Comparison of ENCODE assay signal across 14 mouse cellular contexts in the genomic region with DNA sequence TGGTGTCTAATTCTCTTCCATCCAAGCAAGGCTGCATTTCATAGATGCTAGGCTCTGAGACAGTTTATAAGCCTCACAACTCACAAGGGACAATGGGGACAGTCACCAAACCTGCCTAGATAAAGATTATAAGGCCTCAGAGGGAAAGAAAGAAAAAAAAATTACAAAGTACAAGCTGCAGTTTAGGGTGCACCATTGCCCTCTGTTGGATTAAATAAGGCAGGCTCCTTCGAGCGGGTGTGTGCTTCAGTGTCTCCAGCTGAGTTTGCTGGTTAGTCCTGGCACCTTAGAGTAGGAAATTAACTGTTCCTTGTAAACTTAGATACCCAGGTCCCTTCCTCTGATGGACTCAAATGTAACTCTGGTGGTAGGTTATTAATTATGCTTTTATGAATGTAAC. TPM values are rescaled to one million over a fixed set of nuclear protein-coding genes. Genes with fewer than 3 reads are reported as not detected.
DNase-seq lines count a peak whose midpoint lies in the region; ATAC-seq and TF ChIP-seq lines count a peak whose summit lies in the region.
"Had no signal": no experiment of that assay in that cellular context is flagged by ENCODE, and none has a peak within 500 bp of the region (broad histone marks: within the 10 kb centered on the region; RNA-seq: fewer than 3 reads in every experiment).

No protein-coding gene starts in this region.

- DNase-seq in forebrain, postnatal 0 days = peak; percentile 71
- DNase-seq in liver, postnatal 0 days = no peak
- peak; percentile 65 for DNase-seq in CD4-positive helper T cell, adult 2 months (ENCODE audit: low read depth, low spot score)
- no peak for DNase-seq in ovary, postnatal 10 days (ENCODE audit: low spot score)
- DNase-seq: layer of hippocampus, adult 9-11 months had no signal

- no peak overlapping the region for H3K4me3 ChIP-seq in forebrain, postnatal 0 days (ENCODE audit: low read depth, low read length)
- H3K4me3 ChIP-seq in forebrain, embryonic 15.5 days = no peak overlapping the region
- no peak overlapping the region for H3K4me3 ChIP-seq in liver, postnatal 0 days (ENCODE audit: low read depth, low read length)
- H3K4me3 ChIP-seq in liver, embryonic 12.5 days = no peak overlapping the region
- H3K4me3 ChIP-seq in heart, embryonic 12.5 days = no peak overlapping the region
- H3K4me3 ChIP-seq: embryonic facial prominence, embryonic 10.5 days; forebrain, embryonic 13.5 days; hindbrain, embryonic 15.5 days; neural tube, embryonic 15.5 days had no signal

- no peaks in the 10 kb centered on the region for H3K36me3 ChIP-seq in forebrain, postnatal 0 days (ENCODE audit: insufficient read depth)
- no peaks in the 10 kb centered on the region for H3K36me3 ChIP-seq in forebrain, embryonic 15.5 days
- H3K36me3 ChIP-seq in liver, postnatal 0 days (replicated peaks; ENCODE audit: insufficient read depth, low read length) = no peaks in the 10 kb centered on the region
- H3K36me3 ChIP-seq in liver, embryonic 12.5 days = no peaks in the 10 kb centered on the region
- H3K36me3 ChIP-seq in heart, embryonic 12.5 days = no peaks in the 10 kb centered on the region
- H3K36me3 ChIP-seq: embryonic facial prominence, embryonic 10.5 days; hindbrain, embryonic 15.5 days; neural tube, embryonic 15.5 days had no signal

- TF ChIP-seq CTCF in forebrain, postnatal 0 days (IDR thresholded peaks at IDR 0.05; ENCODE audit: low read depth) = peak; percentile 72
- peak; percentile 48 for TF ChIP-seq CTCF in liver, postnatal 0 days (IDR thresholded peaks at IDR 0.05; ENCODE audit: low read depth)

- WGBS in forebrain, postnatal 0 days = 45% methylated on average over 2 of the region's 2 CpGs
- WGBS in forebrain, embryonic 15.5 days = 59% methylated on average over 2 of the region's 2 CpGs
- WGBS in liver, postnatal 0 days (ENCODE audit: insufficient replicate concordance) = 40% methylated on average over 2 of the region's 2 CpGs
- WGBS in liver, embryonic 12.5 days (ENCODE audit: insufficient replicate concordance) = 48% methylated on average over 2 of the region's 2 CpGs
- WGBS in heart, embryonic 12.5 days = 64% methylated on average over 2 of the region's 2 CpGs

- H3K9me3 ChIP-seq in forebrain, postnatal 0 days (ENCODE audit: low read length) = no peaks in the 10 kb centered on the region
- H3K9me3 ChIP-seq in forebrain, embryonic 15.5 days = no peaks in the 10 kb centered on the region
- no peaks in the 10 kb centered on the region for H3K9me3 ChIP-seq in liver, postnatal 0 days (ENCODE audit: low read length)
- H3K9me3 ChIP-seq in liver, embryonic 12.5 days (replicated peaks) = no peaks in the 10 kb centered on the region
- no peaks in the 10 kb centered on the region for H3K9me3 ChIP-seq in heart, embryonic 12.5 days (replicated peaks)
- H3K9me3 ChIP-seq: embryonic facial prominence, embryonic 10.5 days; forebrain, embryonic 13.5 days; hindbrain, embryonic 15.5 days; neural tube, embryonic 15.5 days had no signal

- no peak overlapping the region for H3K4me2 ChIP-seq in forebrain, postnatal 0 days (ENCODE audit: low read depth)
- H3K4me2 ChIP-seq in forebrain, embryonic 15.5 days (replicated peaks) = no peak overlapping the region
- H3K4me2 ChIP-seq in liver, postnatal 0 days (ENCODE audit: low read depth, low read length) = no peak overlapping the region
- no peak overlapping the region for H3K4me2 ChIP-seq in liver, embryonic 12.5 days
- no peak overlapping the region for H3K4me2 ChIP-seq in heart, embryonic 12.5 days
- H3K4me2 ChIP-seq: forebrain, embryonic 13.5 days; hindbrain, embryonic 15.5 days; neural tube, embryonic 15.5 days had no signal

- H3K27me3 ChIP-seq in forebrain, postnatal 0 days (ENCODE audit: insufficient read depth, low read length) = no peaks in the 10 kb centered on the region
- H3K27me3 ChIP-seq in forebrain, embryonic 15.5 days = 0 out of 2 replicates have a peak, but pooled peaks cover 3% of the 10 kb centered on the region
- peaks cover 7% of the 10 kb centered on the region; the same call in 1 of the 2 replicates for H3K27me3 ChIP-seq in liver, postnatal 0 days (ENCODE audit: insufficient read depth, low read length)
- peaks cover 43% of the 10 kb centered on the region for H3K27me3 ChIP-seq in liver, embryonic 12.5 days (replicated peaks)
- H3K27me3 ChIP-seq in heart, embryonic 12.5 days (replicated peaks) = peaks cover 18% of the 10 kb centered on the region

- peak; percentile 56; the same call in 1 of the 2 replicates for ATAC-seq in forebrain, postnatal 0 days
- ATAC-seq in forebrain, embryonic 15.5 days (replicated peaks) = no peak
- ATAC-seq in liver, postnatal 0 days = no peak
- ATAC-seq in liver, embryonic 12.5 days = no peak
- 0 out of 2 replicates have a peak, but pooled peaks have one; percentile 43 for ATAC-seq in erythroid progenitor cell, adult 5-6 weeks (replicated peaks; ENCODE audit: low FRiP score, poor library complexity, severe bottlenecking)
- no peak for ATAC-seq in heart, embryonic 12.5 days (ENCODE audit: insufficient number of reproducible peaks, low FRiP score)
- ATAC-seq: forebrain, embryonic 13.5 days had no signal

- H3K4me1 ChIP-seq in forebrain, postnatal 0 days (ENCODE audit: insufficient read depth) = peaks cover 7% of the 10 kb centered on the region; the same call in 1 of the 2 replicates
- H3K4me1 ChIP-seq in forebrain, embryonic 15.5 days = peaks cover 19% of the 10 kb centered on the region
- peaks cover 38% of the 10 kb centered on the region for H3K4me1 ChIP-seq in liver, postnatal 0 days (ENCODE audit: insufficient read depth)
- peaks cover 69% of the 10 kb centered on the region for H3K4me1 ChIP-seq in liver, embryonic 12.5 days
- H3K4me1 ChIP-seq in heart, embryonic 12.5 days (replicated peaks) = peaks cover 28% of the 10 kb centered on the region

- H3K9ac ChIP-seq in forebrain, postnatal 0 days = no peak overlapping the region
- H3K9ac ChIP-seq in forebrain, embryonic 15.5 days (replicated peaks) = no peak overlapping the region
- H3K9ac ChIP-seq in liver, postnatal 0 days (replicated peaks) = no peak overlapping the region
- H3K9ac ChIP-seq in liver, embryonic 12.5 days = no peak overlapping the region
- H3K9ac ChIP-seq in heart, embryonic 12.5 days = no peak overlapping the region
- H3K9ac ChIP-seq: forebrain, embryonic 13.5 days; hindbrain, embryonic 15.5 days; neural tube, embryonic 15.5 days had no signal

- no peak overlapping the region for H3K27ac ChIP-seq in forebrain, postnatal 0 days (ENCODE audit: low read depth, low read length)
- no peak overlapping the region for H3K27ac ChIP-seq in forebrain, embryonic 15.5 days (replicated peaks)
- H3K27ac ChIP-seq in liver, postnatal 0 days (ENCODE audit: low read depth) = no peak overlapping the region
- H3K27ac ChIP-seq in liver, embryonic 12.5 days = no peak overlapping the region
- H3K27ac ChIP-seq in heart, embryonic 12.5 days (ENCODE audit: poor library complexity, severe bottlenecking) = no peak overlapping the region
- H3K27ac ChIP-seq: embryonic facial prominence, embryonic 10.5 days; forebrain, embryonic 13.5 days; hindbrain, embryonic 15.5 days; neural tube, embryonic 15.5 days had no signal

- no peak for TF ChIP-seq EP300 in liver, postnatal 0 days (IDR thresholded peaks at IDR 0.05; ENCODE audit: low read depth)

RNA-seq across cellular contexts. Expression of a gene that starts 45.4 kb away (rescaled TPM):
- 0.23 TPM in 1 of 2 replicates, not detected in the other for total RNA-seq in forebrain, postnatal 0 days (2014; rRNA removed)
- polyA plus RNA-seq in forebrain, postnatal 0 days (2015; fragmentation: Nextera tagmentation; extraction: Ambion mirVana) = 0.21 TPM in 1 of 2 replicates, not detected in the other
- polyA plus RNA-seq in forebrain, embryonic 15.5 days (2015; fragmentation: Nextera tagmentation; extraction: Ambion mirVana) = 0.09 TPM in 1 of 2 replicates, not detected in the other
- polyA plus RNA-seq in liver, postnatal 0 days (2015; fragmentation: Nextera tagmentation; extraction: Ambion mirVana) = 12.1 and 13.3 TPM in 2 replicates
- polyA plus RNA-seq in liver, embryonic 12.5 days (2016; fragmentation: Nextera tagmentation; extraction: Ambion mirVana) = 28.9 and 29.0 TPM in 2 replicates
- 32.7 and 50.8 TPM in 2 replicates for total RNA-seq in erythroid progenitor cell, adult 5-6 weeks (2015; ENCODE audit: low replicate concordance)
- total RNA-seq in erythroid progenitor cell, adult 5-6 weeks (2017; ENCODE audit: low replicate concordance) = 28.5 and 35.9 TPM in 2 replicates
- polyA plus RNA-seq in heart, embryonic 12.5 days (2016; fragmentation: Nextera tagmentation; extraction: Ambion mirVana) = 11.2 and 12.0 TPM in 2 replicates

RNA-seq across cellular contexts. Expression of a gene that starts 52.9 kb away (rescaled TPM):
- not detected in 2 replicates for total RNA-seq in forebrain, postnatal 0 days (2014; rRNA removed)
- polyA plus RNA-seq in forebrain, postnatal 0 days (2015; fragmentation: Nextera tagmentation; extraction: Ambion mirVana) = not detected in 2 replicates
- polyA plus RNA-seq in forebrain, embryonic 15.5 days (2015; fragmentation: Nextera tagmentation; extraction: Ambion mirVana) = not detected in 2 replicates
- not detected in 2 replicates for polyA plus RNA-seq in liver, postnatal 0 days (2015; fragmentation: Nextera tagmentation; extraction: Ambion mirVana)
- polyA plus RNA-seq in liver, embryonic 12.5 days (2016; fragmentation: Nextera tagmentation; extraction: Ambion mirVana) = not detected in 2 replicates
- not detected in 2 replicates for total RNA-seq in erythroid progenitor cell, adult 5-6 weeks (2015; ENCODE audit: low replicate concordance)
- not detected in 2 replicates for total RNA-seq in erythroid progenitor cell, adult 5-6 weeks (2017; ENCODE audit: low replicate concordance)
- not detected in 2 replicates for polyA plus RNA-seq in heart, embryonic 12.5 days (2016; fragmentation: Nextera tagmentation; extraction: Ambion mirVana)
- total RNA-seq: granulocyte monocyte progenitor cell, adult 5-6 weeks had no signal
- polyA plus RNA-seq: embryonic facial prominence, embryonic 10.5 days; forebrain, embryonic 13.5 days; hindbrain, embryonic 15.5 days; neural tube, embryonic 15.5 days had no signal

RNA-seq across cellular contexts. Expression of a gene that starts 53.8 kb away (rescaled TPM):
- total RNA-seq in forebrain, postnatal 0 days (2014; rRNA removed) = 0.23 and 1.1 TPM in 2 replicates
- 0.11 and 0.36 TPM in 2 replicates for polyA plus RNA-seq in forebrain, postnatal 0 days (2015; fragmentation: Nextera tagmentation; extraction: Ambion mirVana)
- polyA plus RNA-seq in forebrain, embryonic 15.5 days (2015; fragmentation: Nextera tagmentation; extraction: Ambion mirVana) = 0.05 and 0.15 TPM in 2 replicates
- polyA plus RNA-seq in liver, postnatal 0 days (2015; fragmentation: Nextera tagmentation; extraction: Ambion mirVana) = 1.8 and 2.3 TPM in 2 replicates
- polyA plus RNA-seq in liver, embryonic 12.5 days (2016; fragmentation: Nextera tagmentation; extraction: Ambion mirVana) = 0.41 and 0.42 TPM in 2 replicates
- total RNA-seq in erythroid progenitor cell, adult 5-6 weeks (2015; ENCODE audit: low replicate concordance) = 1.1 TPM in 1 of 2 replicates, not detected in the other
- total RNA-seq in erythroid progenitor cell, adult 5-6 weeks (2017; ENCODE audit: low replicate concordance) = not detected in 2 replicates
- polyA plus RNA-seq in heart, embryonic 12.5 days (2016; fragmentation: Nextera tagmentation; extraction: Ambion mirVana) = 0.08 and 0.20 TPM in 2 replicates
- polyA plus RNA-seq: forebrain, embryonic 13.5 days had no signal

Comparison
In these comparisons a context has a peak if more than half of its experiments do, and no peak if none do; other contexts are left out.
1. ATAC-seq: peak in forebrain, postnatal 0 days (single experiment) and erythroid progenitor cell, adult 5-6 weeks (single experiment); none in forebrain, embryonic 15.5 days (single experiment), liver, postnatal 0 days (single experiment), liver, embryonic 12.5 days (single experiment) and heart, embryonic 12.5 days (single experiment).
2. DNase-seq: peak in forebrain, postnatal 0 days (single experiment) and CD4-positive helper T cell, adult 2 months (single experiment); none in liver, postnatal 0 days (single experiment) and ovary, postnatal 10 days (single experiment).
3. RNA of a gene that starts 45.4 kb away (polyA plus RNA-seq): 28.9 to 29.0 TPM in liver, embryonic 12.5 days, 12.1 to 13.3 TPM in liver, postnatal 0 days and 11.2 to 12.0 TPM in heart, embryonic 12.5 days; 0.09 TPM in forebrain, embryonic 15.5 days and 0.21 TPM in forebrain, postnatal 0 days; every median in the first group is over 10 times any median in the second.